Mouse (Mus musculus) T-cell, adult 2 months (primary cell): ENCODE data around the gene Sf3a3.
A peak's percentile ranks its signal among the peaks of the same experiment; 100 is the strongest.

Experiments used
- DNase-seq: peaks from one replicate; pipeline ENCODE4 v3.0.0; 2022; ENCODE audit warnings: low spot score

Sf3a3 gene

DNA sequence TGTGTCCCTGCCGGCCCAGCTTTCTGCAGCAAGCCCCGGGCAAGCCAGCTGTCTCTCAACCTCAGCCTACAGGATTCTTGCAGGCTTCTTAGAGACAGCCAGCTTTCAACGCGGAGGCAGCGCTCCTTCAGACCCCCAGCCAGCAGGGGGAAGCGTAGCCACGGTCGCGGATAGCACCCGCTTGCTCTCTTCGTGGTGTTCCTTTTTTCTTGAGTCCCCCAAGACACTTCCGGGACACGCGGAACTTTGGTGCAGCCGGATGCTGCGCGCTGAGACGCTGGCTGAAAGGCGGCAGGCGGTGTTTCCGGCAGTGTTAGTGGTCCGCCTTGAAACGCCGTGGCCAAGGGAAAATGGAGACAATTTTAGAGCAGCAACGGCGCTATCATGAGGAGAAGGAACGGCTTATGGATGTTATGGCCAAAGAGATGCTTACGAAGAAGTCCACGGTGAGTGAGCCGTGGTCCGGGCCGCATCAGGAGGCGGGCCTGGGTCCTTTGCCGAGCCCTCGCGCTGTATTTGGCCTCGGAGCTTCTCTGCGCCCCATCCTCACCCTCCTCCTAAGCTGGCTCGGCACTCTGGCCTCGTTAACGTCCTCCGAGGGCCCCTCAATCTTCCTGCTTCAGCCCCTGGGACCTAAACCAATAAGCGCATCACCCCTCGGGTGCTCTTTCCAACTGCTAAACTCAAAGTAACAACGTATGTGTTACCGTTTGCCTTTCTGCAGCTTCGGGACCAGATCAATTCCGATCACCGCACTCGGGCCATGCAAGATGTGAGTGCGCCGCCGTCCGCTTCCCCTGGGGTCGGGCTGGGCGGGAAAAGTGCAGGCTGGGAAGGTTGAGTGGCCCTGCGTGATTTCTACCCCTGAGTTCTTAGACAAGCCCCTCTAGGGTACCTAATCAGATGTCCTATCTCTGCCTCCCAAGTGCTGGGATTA, at the start of gene Sf3a3:
Gene Sf3a3 (plus strand): TSS at position 232 of the 937 bp plus-strand sequence.
- peak; percentile 97 for DNase-seq

DNA sequence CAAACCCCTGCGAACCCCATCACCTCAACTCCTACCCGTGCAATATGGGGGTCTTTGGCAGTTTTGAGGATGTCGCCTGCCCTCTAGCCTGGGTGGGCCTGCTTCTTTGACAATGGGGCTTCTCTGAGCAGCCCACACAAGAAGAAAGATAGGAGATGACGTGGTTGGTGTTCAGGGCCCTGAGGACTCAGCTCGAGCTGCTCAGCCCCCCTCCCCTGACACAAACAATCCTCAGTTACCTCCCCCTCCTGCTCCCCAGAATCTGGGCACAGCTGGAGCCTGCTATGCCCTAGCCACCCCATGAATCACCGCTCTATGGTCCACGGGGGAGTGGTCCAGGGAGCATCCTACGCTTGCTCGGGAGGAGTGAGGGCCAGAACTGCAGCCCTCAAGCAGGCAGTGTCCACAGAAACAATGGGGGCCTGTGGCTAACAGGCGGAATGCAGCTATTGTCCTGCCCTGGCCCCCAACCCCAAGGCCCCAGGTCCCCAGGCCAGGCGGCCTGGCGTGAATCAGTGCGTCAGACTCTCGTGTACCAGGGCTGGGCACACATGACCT, 47.0 kb upstream of the Sf3a3 start:
- DNase-seq: no peak

DNA sequence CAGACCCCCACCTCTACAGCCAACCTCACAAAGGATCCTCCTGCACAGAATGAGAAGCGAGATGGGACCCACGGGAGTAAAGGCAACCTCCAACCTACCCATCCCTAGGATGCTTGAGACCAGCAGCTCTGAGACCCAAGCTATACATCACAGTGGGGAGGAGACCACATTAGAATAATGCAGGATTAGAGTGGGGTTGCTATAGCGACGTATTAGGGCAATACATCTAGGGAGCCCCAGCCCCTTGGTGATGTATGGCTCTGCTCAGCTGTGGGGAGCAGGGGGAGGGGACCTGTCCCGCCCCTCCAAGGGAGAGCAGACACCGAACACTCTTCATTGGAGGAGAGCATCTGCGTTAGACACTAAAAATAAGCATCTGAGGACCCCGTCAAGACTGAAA, 46.5 kb upstream of the Sf3a3 start:
- DNase-seq: no peak

DNA sequence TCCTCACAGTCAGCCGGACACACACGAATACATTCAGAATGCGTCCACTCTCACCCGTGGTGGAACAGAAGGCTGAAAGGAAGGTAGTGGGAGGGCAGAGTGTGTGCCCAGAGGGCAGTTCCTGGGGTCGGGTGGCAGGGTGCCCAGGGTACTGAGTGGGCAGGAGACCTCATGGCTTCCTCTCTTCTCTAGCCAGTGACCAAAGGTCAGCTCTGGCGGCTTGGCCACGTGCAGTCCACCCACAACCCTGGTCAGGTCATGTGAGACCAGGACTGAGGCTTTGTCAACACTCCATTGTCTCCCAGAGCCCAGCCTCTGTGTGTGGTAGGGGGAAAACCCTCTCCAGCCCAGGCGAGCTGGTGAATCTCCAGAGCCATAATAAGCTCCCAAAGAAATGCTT, 44.3 kb upstream of the Sf3a3 start:
- no peak for DNase-seq

DNA sequence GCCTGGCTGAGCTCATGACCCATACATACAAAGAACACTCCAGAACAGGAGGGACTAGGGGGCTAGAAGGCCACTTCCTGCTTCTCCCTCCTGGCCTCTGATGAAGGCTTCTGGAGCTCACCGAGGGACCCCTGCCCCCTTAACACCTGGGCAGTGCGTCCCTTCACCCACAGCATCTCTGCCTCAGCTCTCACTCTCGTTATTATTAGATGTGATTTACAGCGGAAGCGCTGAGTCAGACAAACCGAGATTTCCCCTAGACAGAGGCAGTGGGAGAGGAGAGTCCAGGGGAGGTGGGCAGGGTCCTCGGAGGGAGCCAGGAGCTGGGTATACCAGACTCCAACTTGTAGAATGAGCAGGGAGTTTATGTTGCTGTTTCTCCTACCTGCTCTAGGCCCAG, 43.0 kb upstream of the Sf3a3 start:
- no peak for DNase-seq

DNA sequence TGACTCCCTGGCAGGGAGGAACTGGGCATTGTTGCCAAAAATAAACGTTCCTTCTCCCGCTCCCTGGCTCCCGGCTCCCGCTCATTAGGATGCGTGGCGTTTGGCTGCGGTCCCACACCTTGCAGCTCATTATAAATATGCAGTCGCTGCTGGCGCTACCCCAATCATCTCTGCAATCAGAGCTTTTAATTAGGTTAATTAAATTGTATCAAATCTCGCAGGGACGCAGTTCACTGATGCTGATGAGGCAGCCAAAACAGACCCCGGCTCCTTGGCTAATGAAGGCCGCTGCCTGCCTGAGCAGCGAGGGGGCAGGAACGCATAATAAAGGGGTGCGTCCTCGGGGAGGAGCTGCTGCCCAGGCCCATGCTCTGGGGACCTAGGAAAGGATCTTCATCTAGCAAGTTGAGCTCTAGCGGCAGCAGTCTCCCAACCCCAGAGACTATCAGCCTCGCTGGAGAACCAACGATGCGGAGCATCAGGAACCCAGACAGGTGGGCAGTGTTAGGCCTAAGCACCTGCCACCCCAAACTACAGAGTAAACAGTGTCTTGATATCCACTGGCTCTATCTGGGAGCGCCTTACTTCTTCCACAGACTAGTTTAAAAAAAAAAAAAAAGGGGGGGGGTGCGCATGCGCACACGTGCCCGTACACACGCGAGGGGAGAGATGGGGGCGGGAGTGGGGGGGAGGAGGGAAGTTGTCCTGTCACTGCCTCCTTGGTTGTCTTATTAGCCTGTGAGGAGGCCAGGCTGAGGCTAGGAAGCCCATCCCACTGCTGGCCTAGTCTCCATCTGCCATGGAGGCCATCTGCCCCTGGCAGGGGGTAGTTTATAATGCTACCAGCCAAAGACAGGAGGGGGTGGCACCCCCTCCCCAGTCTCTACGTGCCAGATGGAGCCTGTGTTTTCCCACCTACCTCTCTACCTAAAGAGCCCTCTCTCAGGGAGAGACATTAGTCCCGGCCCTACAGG, 41.9 kb upstream of the Sf3a3 start:
- DNase-seq: no peak

DNA sequence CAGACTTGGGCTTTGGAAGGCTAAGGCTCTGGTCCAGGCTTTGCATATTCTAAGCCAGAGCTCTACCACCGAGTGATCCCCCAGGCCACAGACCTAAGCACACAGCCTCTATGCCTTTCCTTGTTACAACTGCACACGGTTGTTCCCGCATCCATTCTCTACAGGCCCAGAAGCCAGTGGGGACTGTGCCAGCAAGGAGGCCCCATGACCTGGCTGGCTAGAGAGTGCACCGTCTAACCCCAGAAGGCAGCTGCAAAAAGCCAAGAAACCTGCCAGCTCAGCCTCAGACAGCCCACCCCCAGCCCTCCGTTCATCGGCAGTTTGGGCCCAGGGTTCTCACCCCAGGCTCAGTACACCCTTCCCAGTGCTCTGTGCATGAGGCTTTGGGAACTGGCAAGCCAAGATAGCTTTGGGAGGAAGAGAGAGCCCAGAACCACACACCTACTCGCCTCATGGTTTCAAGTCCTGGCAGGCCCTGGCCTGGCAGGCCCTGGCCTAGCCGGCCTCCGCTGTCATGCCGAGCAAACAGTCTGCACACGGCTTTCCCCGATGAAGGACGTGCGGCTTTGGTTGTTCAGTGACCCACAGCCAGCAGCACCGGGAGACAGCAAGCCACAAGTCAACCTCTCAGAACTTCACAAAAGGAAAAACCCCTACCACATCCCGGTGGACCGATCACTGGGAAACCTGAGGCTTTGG, 40.1 kb upstream of the Sf3a3 start:
- DNase-seq: no peak

DNA sequence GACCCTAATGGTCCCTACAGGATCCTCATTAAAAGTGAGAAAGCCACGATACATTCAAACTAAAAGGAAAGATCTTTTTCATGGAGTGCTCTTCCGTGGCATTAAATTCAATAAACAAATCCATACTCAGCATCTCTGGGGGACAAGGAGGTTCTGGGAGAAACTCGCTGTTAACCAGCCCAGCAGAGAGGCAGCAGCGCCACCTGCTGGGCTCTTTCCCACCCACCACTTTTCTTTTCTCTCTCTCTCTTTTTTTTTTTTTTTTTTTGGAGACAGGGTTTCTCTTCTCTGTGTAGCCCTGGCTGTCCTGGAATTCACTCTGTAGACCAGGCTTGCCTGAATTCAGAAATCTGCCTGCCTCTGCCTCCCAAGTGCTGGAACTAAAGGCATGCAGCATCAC, 39.5 kb upstream of the Sf3a3 start:
- DNase-seq: peak; percentile 26

DNA sequence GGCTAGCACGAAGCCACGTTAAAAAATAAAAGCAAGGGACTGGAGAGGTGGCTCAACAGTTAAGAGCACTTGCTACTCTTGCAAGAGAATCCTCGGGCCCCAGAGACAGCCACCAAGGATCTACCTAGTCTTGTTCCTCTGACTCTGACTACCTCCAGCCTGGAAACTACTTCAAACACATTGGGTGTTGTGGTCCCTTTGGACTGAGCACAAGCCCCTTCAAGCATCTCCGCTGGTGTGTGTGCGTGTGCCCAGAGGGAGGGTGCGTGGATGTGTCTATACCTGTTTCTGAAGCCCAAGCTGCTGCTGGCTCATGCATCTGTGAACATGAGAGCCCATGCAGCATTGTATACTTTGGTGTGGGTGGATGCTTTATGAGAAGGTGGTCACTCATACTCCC, 38.6 kb upstream of the Sf3a3 start:
- no peak for DNase-seq

DNA sequence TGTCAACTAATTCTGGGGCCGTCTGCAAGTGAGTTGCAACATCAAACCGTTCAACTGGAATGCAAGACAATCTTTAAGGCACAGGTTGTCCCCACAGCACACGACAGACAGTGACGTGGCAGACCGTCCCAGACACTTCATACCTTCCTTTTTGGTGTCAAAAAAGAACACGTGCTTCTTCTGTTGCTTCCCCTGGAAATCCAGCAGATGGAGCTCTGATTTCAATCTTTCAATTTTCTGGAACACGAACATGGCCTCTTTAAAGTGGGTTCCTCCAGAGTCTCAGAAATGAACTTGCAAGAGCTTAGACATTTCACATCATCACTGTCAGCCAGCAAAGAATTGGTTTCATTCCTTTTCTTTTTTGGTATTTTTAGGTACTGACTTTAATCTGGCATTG, 32.3 kb upstream of the Sf3a3 start:
- DNase-seq: peak; percentile 27

DNA sequence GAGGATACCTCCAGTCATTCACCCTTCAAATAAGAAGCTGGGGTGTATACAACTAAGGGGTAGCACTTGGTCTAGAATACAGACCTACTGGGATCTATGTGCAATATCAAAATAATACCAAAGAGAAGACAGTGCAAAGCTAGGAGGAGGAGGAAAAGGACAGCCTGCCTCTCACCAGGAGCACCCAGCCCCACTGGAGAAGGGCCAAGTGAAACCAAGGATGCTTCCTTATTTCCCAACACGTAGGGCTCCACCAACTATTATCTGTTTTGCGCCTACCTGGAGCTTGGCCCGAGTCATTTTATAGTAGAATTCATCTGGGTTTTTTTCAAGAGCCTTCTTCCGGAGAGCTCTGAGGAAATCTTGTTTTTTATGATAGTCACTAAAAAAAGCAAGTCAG, 31.1 kb upstream of the Sf3a3 start:
- no peak for DNase-seq

DNA sequence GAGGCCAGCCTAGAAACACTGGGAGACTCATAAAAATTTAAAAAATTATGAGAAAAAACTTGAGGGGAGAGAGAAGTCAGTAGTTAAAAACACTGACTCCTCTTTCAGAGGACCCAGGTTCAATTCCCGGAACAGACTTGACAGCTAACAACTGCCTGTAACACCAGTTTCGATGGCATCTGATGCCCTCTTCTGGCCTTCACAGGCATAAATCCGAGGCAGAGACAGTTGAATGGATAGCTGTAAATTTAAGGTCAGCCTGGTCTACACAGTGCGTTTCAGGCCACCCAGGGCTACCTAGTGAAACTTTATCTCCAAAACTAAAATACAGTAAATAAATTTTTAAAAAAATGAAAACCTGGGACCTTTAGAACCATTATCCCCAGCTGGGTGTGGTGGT, 29.6 kb upstream of the Sf3a3 start:
- no peak for DNase-seq

DNA sequence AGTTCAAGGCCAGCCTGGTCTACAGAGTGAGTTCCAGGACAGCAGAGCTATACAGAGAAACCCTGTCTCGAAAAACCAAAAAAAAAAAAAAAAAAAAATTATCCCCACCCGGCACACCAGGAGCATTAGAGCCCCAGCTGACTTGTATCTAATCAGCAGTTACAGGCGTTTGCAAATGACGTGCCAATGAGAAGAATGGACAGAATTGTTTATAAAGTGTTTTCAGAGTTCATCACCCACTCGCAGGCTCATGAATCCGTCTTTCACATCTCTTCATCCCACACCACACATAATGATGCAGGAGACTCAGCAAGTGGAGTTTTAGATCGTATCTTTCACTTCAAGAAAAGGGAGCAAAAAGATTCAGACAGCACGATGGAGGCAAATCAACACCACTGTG, 29.1 kb upstream of the Sf3a3 start:
- DNase-seq: no peak

DNA sequence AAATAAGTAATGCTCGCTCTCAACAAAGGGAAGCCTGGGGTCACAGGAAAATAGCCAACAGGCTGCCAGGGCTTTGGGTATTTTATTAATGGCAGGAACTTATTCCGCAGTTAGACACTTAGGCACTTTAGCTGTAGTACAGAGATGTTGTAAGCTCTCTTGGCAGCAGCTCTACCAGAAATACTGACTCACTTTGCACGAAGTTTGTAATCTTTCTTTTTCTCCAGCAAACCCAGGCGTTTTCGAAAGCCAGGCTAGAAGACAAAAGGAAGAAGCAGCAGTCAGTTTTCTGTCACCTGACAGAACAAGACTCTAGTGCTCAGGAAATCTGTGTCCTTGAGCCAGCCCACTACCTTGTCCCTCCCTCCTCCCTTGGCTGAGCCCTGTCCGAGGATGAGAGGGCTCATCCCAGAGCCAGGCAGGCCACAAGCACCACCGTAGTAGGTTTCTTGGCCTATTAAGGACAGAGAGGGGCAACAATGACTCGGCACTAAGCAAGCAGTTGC, 28.6 kb upstream of the Sf3a3 start:
- no peak for DNase-seq

DNA sequence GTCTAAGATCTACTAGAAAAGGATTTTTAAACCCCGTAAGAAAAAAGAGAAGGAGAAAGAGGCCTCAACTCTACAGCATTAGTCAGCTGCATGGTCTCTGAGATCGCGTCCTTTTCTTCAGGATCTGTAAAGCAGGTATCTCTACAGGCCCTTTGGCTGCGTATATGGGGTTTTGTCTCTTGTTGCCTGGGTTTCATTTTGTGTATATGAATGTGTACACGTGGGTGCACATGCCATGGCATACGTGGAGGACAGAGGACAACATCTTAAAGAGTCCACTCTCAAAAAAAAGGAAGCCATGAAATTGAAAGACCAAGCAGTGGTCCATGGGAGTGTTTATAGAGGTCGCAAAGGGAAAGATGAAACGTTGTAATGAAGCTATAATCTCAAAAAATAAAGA, 23.1 kb upstream of the Sf3a3 start:
- DNase-seq: no peak

DNA sequence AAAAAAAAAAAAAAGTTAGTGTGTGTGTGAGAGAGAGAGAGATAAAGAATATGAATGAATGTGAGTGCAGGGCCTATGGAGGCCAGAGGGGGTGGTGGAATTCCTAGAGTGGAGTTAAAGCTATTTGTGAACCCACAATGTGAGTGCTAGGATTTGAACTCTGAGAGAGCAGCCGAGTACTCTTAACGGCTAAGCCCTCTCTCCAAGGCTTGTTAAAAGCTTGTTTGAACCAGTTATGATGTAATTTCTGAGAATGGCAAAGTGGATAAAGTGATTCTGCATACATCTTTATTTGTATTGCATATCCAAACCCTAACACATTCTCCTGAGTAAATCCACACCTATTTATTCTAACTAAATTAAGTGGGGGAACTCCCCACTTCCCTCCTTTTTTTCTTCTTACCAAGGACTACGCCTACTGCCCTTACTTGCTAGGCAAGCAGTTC, 22.1 kb upstream of the Sf3a3 start:
- DNase-seq: no peak

DNA sequence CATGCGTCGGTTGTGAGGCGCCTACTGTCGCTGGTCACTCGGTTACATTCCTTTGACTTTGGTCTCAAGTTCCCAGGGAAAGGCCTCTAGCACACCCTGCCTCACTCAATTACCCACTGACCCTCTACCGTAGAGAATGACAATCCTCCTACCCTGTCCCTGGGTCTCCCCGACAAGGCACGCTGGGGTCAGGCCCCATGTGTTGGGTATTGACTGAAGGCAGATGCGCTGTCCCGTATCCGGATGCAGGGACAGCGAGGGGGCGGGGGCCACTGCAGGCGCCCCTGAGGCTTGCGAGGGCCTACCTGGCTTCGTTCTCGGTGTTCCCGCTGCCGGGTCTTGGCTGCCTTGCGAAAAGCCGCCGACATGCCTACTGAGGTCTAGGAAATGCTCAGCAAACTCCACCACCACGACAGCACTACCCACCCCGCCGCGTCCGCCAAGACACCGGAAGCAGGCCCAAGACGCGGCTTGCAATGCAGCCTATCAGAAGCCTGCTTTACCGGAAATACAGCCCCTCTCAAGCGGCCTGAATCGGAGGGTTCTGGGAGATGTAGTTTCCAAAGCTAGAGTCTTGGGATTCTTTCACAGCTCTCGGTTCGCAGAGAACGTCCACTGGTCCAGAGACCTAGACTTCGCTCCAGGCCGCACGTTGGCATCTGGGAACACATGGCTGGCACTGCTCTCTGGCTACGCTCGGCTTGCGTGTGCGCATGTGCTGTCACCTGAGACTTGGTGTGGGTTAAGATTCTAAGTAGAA, 21.3 kb upstream of the Sf3a3 start, which contains the start of gene Utp11:
Gene Utp11 (minus strand): TSS at position 466 of the 760 bp plus-strand sequence.
- DNase-seq: peak; percentile 86

DNA sequence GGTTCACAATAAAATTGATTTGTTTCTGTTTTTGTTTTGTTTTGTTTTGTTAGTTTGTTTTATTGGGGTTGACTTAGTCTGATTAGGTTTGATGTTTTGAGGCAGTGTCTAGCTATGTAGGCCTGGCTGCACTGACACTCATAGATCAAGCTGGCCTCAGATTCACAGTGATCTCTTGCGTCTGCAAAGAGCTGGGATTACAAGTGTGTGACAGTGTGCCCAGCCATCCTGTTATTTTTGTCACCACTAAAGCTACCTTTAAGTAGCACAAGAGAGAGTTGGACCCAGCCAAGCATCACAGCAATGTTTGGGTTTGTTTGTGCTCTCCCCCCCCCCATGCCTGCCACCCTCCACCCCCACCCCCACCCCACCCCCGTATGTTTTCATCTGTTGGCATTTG, 20.0 kb upstream of the Sf3a3 start:
- DNase-seq: no peak

DNA sequence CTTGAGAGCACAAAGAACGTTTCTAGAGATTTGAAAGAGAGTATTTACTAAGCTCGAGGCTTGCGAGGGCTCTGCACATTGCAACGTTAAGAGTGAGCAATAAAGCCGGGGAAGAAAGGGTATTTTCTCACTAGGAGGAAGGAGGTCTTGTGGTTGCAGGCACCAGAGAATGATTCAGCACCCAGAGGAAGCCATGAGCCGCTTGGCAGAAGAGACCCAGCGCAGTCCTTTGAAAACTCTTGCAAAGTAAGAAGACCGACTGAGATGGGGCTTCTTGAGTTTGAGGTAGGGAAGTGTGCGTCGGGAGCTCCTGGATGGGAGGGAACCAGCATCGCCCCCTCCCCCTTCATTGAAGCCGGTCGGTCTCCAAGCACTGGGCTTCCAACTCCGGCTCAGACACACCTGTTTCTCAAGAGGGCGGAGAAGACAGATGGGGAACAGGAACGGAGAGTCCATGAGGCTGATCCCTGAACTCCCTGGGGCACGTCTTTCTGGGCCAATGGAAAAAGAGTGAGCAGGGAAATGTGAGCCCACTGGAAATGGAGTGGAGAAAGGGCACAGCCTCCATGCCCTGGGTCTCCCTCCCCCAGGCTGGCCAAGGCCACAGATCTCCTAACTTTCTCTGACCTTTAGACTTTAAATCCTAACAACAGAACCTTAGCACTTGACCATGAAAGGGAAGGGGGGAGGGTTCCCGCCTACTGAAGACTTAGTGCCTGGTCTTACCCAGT, 18.6 kb upstream of the Sf3a3 start:
- peak; percentile 33 for DNase-seq

DNA sequence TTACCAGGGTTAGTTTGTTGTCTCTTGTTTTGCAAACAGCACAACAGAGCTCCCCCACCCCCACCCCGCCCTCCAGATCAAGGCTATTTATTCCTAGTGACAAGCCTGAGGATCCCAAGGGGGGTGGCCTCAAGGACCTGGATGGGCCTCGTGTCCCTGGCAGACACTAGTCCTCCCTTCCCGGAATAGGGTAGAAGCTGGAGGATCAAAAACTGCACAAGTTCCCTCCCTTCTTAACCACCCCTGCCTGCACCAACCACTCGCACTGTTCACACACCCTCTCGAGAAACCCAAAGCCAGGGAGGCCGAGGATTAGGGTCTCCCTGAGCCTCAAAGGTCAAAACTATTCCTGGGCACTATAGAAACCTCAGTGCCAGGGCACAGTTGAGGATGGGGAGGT, 14.8 kb upstream of the Sf3a3 start:
- no peak for DNase-seq
